Mouse (Mus musculus) olfactory bulb, adult 2 months (tissue): ENCODE results near the gene Slc41a2.

ENCODE experiments used
- CTCF ChIP-seq: fragments of 200-500 bp; IDR thresholded peaks from 2 replicates; pipeline ENCODE4 v1.5.1; 2012; ENCODE audit warnings: low read depth, mild to moderate bottlenecking, low read length, moderate library complexity; ENCODE audit not compliant: insufficient read depth
- POLR2A ChIP-seq: fragments of 200-500 bp; IDR thresholded peaks from 2 replicates; pipeline ENCODE4 v1.6.1; 2012; ENCODE audit warnings: mild to moderate bottlenecking, low read depth, low read length, moderate library complexity; ENCODE audit not compliant: insufficient read depth

- TF ChIP-seq CTCF (no peak), POLR2A (no peak)
These were observed 31.2 kb upstream of the Slc41a2 start for GRCm38 (mm10) chr10:83368918-83369317.
